Mouse (Mus musculus): ENCODE measurements at regions not wholly inside any gene's neighbourhood (a gene's known extent, or its start where the extent isn't known, plus 50 kb on each side); places are given as distances from the start of the nearest gene placed in this dataset.

GRCm38 (mm10) chr13:25957451-25958152, 687.3 kb upstream of the Nrsn1 start:
- ATAC-seq (replicated peaks; ENCODE audit: low read depth, poor library complexity, severe bottlenecking): no peak

- no peak for ATAC-seq (replicated peaks; ENCODE audit: low read depth, poor library complexity, severe bottlenecking)
These were observed 667.3 kb upstream of the Nrsn1 start for GRCm38 (mm10) chr13:25937631-25938030.

GRCm38 (mm10) chr13:25933783-25934182, 663.5 kb upstream of the Nrsn1 start:
- ATAC-seq (replicated peaks; ENCODE audit: low read depth, poor library complexity, severe bottlenecking): no peak

- no peak for ATAC-seq (replicated peaks; ENCODE audit: low read depth, poor library complexity, severe bottlenecking)
These were observed 662.9 kb upstream of the Nrsn1 start for GRCm38 (mm10) chr13:25933246-25933645.

- peak; percentile 58 for ATAC-seq (replicated peaks; ENCODE audit: low read depth, poor library complexity, severe bottlenecking)
These were observed 662.5 kb upstream of the Nrsn1 start for GRCm38 (mm10) chr13:25932810-25933209.

GRCm38 (mm10) chr13:25932365-25932764, 662.1 kb upstream of the Nrsn1 start:
- ATAC-seq (replicated peaks; ENCODE audit: low read depth, poor library complexity, severe bottlenecking): no peak

GRCm38 (mm10) chr13:25925685-25926084, 655.4 kb upstream of the Nrsn1 start:
- ATAC-seq (replicated peaks; ENCODE audit: low read depth, poor library complexity, severe bottlenecking): no peak

GRCm38 (mm10) chr13:25899871-25900270, 629.6 kb upstream of the Nrsn1 start:
- no peak for ATAC-seq (replicated peaks; ENCODE audit: low read depth, poor library complexity, severe bottlenecking)

GRCm38 (mm10) chr13:25893150-25893549, 622.8 kb upstream of the Nrsn1 start:
- ATAC-seq (replicated peaks; ENCODE audit: low read depth, poor library complexity, severe bottlenecking): no peak

- ATAC-seq (replicated peaks; ENCODE audit: low read depth, poor library complexity, severe bottlenecking): no peak
These were observed 612.5 kb upstream of the Nrsn1 start for GRCm38 (mm10) chr13:25882818-25883217.

GRCm38 (mm10) chr13:25868923-25869322, 598.6 kb upstream of the Nrsn1 start:
- no peak for ATAC-seq (replicated peaks; ENCODE audit: low read depth, poor library complexity, severe bottlenecking)

GRCm38 (mm10) chr13:25858207-25858606, 587.9 kb upstream of the Nrsn1 start:
- ATAC-seq (replicated peaks; ENCODE audit: low read depth, poor library complexity, severe bottlenecking): no peak

- no peak for ATAC-seq (replicated peaks; ENCODE audit: low read depth, poor library complexity, severe bottlenecking)
These were observed 587.3 kb upstream of the Nrsn1 start for GRCm38 (mm10) chr13:25857569-25857968.

GRCm38 (mm10) chr13:25857096-25857495, 586.8 kb upstream of the Nrsn1 start:
- no peak for ATAC-seq (replicated peaks; ENCODE audit: low read depth, poor library complexity, severe bottlenecking)

GRCm38 (mm10) chr13:25856549-25856948, 586.2 kb upstream of the Nrsn1 start:
- no peak for ATAC-seq (replicated peaks; ENCODE audit: low read depth, poor library complexity, severe bottlenecking)

- ATAC-seq (replicated peaks; ENCODE audit: low read depth, poor library complexity, severe bottlenecking): no peak
These were observed 577.9 kb upstream of the Nrsn1 start for GRCm38 (mm10) chr13:25848156-25848555.

- ATAC-seq (replicated peaks; ENCODE audit: low read depth, poor library complexity, severe bottlenecking): no peak
These were observed 567.9 kb upstream of the Nrsn1 start for GRCm38 (mm10) chr13:25838237-25838636.

- ATAC-seq (replicated peaks; ENCODE audit: low read depth, poor library complexity, severe bottlenecking): no peak
These were observed 559.0 kb upstream of the Nrsn1 start for GRCm38 (mm10) chr13:25829146-25829924.

- ATAC-seq (replicated peaks; ENCODE audit: low read depth, poor library complexity, severe bottlenecking): no peak
These were observed 538.4 kb upstream of the Nrsn1 start for GRCm38 (mm10) chr13:25808564-25809253.

GRCm38 (mm10) chr13:25793216-25793803, 523.0 kb upstream of the Nrsn1 start:
- no peak for ATAC-seq (replicated peaks; ENCODE audit: low read depth, poor library complexity, severe bottlenecking)

GRCm38 (mm10) chr13:25781161-25781560, 510.9 kb upstream of the Nrsn1 start:
- ATAC-seq (replicated peaks; ENCODE audit: low read depth, poor library complexity, severe bottlenecking): no peak
